Mouse (Mus musculus) ES-E14 (cell line): Measurements from ENCODE around the gene Rb1.

ENCODE experiments used
- HCFC1 ChIP-seq: IDR thresholded peaks from 2 replicates; pipeline ENCODE4 v1.6.1; 2012; ENCODE audit warnings: low read length, inconsistent platforms, borderline replicate concordance; ENCODE audit not compliant: insufficient read depth
- MAFK ChIP-seq: IDR thresholded peaks from 2 replicates; pipeline ENCODE4 v1.6.1; 2014; ENCODE audit warnings: mild to moderate bottlenecking, low read depth, low read length, inconsistent platforms; ENCODE audit not compliant: insufficient read depth
- ZC3H11A ChIP-seq: IDR thresholded peaks from 2 replicates; pipeline ENCODE4 v1.6.1; 2012; ENCODE audit warnings: low read depth, mild to moderate bottlenecking, inconsistent platforms, low read length, borderline replicate concordance

DNA sequence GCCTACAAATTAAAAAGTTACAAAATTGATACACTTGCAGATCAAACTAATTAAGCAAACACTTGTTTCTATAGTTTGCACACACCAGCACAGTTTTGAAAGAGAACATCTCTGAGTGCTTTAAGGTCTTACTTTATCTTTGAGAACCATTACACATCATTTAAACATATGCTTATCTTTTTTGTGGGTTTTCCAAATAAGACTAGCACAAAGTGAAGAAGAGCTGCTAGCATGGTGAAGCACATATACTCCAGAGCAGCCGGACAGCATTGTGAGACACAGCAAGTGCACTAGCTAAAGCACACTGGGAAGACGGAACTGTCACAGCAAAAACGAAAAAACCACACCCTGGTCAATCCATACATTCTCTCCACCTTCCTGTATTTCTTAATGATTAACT lies 3.5 kb downstream of the Rb1 start:
- TF ChIP-seq ZC3H11A (no peak), HCFC1 (no peak), MAFK (no peak)
